Mouse (Mus musculus): ENCODE data around the gene Tjp1.

The Tjp1 gene

GRCm38 (mm10) chr7:65527071-65528007, at the start of gene Tjp1:
Gene Tjp1, minus strand, starts transcription at chr7:65527781.
- peak; percentile 49 for DNase-seq (ENCODE audit: low read depth, low spot score)

DNA sequence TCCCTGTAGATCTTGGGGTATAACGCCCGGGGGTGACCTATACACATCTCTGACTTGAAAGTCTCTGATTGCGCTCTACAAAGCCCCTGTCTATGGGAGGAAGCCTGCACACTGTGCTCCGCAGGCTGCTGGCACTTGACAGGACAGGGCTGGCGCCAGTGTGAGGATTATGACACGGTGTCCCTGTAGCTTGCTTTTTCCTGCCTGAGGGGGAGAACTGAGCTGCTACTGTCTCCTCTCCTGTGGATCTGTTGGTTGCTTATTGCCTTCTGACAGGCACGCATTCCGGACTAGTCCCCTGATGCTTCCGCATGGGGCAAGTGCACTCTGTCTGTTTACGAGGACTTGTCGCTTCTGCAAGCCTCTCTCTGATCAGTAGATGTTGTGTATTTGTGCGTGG, 49.5 kb upstream of the Tjp1 start:
- peak; percentile 37 for DNase-seq (ENCODE audit: low read depth, low spot score)

- DNase-seq (ENCODE audit: low read depth, low spot score) = no peak
Observed at GRCm38 (mm10) chr7:65572731-65573130, 45.1 kb upstream of the Tjp1 start.

GRCm38 (mm10) chr7:65570691-65571090, 43.1 kb upstream of the Tjp1 start:
- no peak for DNase-seq (ENCODE audit: low read depth, low spot score)

GRCm38 (mm10) chr7:65555996-65556395, 28.4 kb upstream of the Tjp1 start:
- peak; percentile 8 for DNase-seq (ENCODE audit: low read depth, low spot score)

DNA sequence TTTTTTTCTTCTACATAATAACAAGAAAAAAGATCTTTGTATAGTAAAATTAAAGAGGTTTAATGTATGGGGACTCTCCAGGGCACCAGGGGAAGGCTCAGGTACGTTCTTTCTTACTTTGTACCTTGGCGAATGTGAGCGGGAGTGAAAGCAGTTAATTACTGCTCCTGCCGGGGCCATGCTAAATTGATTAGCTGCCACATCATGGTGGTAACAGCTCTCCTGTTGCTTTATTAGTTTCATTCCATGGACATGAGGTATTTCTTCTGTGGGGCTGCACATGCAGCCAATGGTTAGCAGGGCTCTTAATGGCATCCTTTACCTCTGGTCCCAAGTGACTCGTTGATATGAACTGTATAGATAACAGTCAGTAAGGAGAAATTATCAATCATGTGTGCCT, 18.2 kb upstream of the Tjp1 start:
- DNase-seq (ENCODE audit: low read depth, low spot score) = peak; percentile 30

- DNase-seq (ENCODE audit: low read depth, low spot score) = peak; percentile 54
Observed at GRCm38 (mm10) chr7:65532689-65533088, 5.1 kb upstream of the Tjp1 start.

DNA sequence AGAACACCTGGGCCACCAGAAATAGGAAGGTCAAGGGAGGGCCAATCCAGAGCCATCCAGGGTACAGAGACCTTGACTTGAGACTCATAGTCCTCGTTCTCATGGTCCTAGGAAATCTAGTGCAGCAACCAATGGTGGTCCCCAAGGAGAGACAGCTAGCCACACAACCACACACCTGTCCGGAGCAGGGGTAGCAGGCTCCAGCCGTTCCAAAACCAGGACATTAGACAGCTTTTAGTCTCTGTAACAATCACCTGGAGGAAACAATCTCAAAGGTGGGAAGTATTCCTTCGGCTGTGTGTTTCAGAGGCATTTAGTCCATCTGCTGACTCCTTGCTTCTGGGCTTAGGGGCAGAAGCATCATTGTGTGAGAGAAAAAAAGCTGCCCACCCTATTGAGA, 4.5 kb downstream of the Tjp1 start:
- no peak for DNase-seq (ENCODE audit: low read depth, low spot score)

DNA sequence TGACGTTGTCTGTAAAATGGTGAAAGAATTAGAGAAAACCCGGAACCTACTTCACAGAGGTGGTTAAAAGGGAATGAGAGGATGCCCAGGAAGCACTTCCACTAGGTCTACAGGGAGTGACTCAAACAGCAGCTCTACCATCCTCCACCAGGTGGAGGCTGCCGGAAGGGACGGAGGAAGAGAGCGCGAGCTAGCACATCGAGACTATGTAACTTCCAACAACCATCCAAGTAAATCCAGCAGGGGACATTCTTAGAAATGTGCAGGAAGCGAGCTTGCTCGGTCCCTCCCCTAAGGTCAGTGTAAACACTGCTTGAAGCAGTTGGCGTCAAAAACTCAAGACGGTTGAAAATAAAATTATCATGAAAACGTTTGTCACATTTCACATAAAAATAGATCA, 5.1 kb downstream of the Tjp1 start:
- DNase-seq (ENCODE audit: low read depth, low spot score) = no peak

DNA sequence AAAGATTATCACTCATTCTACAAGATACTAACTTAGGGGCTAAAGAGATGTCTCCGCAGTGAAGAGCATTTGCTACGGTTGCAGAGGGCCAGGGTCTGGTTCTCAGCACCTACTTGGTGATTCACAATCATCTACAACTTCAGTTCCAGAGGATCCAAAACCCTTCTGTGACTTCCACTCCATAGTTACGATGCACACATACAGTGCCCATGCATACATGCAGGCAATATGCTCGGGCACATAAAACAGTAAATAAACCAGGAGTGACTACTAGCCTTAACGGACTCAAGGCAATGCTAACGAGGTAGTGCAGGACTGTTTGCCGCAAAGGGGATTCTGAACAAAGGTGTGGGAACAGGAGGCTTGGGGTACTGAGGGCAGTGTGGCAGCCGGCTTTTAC, 7.0 kb downstream of the Tjp1 start:
- DNase-seq (ENCODE audit: low read depth, low spot score) = no peak

DNA sequence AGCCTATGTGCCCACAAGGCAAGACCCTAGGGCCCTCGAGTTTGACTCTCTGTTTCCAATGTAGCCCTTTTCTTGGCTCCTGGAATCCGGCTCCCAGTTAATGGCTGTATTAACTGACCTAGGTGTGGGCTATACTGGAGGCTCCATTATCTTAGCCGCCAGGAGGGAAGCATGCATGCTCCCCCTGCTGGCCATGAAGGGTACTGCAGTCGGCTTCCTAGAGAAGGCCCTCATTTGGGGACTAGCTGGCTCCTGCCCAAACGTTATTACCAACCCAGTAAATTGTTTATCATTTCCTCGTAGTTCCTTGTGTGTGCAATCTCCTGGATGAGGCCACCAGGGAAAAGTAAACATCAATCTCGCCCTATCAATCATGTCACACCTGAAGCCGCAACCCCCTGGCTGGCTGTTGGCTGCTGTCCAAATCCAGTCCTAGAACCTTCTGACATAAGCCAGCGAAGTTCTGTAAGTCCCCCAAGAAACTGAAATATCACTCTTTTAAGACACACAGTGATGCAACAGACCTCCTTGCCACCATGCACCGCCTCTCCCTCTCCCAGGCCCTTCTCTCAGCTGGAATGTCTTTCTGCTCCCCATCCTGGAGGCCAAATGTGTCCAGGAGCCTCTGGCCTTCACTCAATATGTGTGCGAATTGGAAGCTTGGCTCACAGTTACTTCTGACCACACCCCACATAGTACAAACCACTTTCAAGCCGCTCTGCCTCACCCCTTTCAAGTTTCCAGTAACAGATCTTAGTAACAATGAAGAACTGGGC, 7.6 kb downstream of the Tjp1 start:
- DNase-seq (ENCODE audit: low read depth, low spot score) = peak; percentile 82

DNA sequence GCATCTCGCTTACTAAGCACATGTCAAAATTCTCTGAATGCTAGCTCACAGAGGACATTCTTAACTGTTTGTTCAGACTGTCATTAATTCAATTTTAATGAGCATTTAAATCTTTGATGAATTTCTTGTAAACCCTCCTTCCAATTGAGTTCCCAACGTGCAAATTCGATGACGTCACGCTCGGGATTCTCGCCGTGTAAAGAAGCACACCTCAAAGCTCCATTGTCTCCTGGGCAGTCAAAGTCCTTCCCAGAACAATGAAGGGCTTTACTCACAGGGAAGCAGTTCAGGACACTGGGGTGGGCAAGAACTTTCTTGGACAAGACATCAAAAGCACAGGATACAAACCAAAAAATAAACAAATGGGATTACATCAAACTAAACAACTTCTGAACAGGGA, 10.7 kb downstream of the Tjp1 start:
- DNase-seq (ENCODE audit: low read depth, low spot score) = no peak

GRCm38 (mm10) chr7:65513451-65514179, 14.0 kb downstream of the Tjp1 start:
- DNase-seq (ENCODE audit: low read depth, low spot score) = peak; percentile 74

DNA sequence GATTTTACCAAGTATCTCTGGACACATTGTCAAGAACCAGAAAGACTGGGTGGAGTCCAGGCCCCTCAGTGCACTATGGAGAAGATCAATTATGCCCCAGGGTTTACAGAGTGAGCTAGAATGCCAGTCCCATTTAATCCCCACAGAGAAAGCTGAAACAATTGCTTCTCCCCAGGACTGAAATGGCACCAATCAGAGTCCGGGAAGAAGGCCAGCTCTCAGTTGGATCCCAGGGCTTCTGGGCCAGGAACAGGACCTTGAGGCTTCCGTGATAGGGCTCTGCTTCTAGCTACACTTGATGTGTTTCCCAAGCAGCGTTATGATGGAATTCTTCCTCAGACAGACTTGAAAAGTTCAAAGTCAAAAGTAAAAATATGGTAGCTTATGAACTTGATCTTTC, 18.2 kb downstream of the Tjp1 start:
- no peak for DNase-seq (ENCODE audit: low read depth, low spot score)

GRCm38 (mm10) chr7:65507341-65507740, 20.2 kb downstream of the Tjp1 start:
- no peak for DNase-seq (ENCODE audit: low read depth, low spot score)

GRCm38 (mm10) chr7:65502486-65503322, 24.9 kb downstream of the Tjp1 start:
- DNase-seq (ENCODE audit: low read depth, low spot score) = no peak

- no peak for DNase-seq (ENCODE audit: low read depth, low spot score)
Observed at GRCm38 (mm10) chr7:65500746-65501145, 26.8 kb downstream of the Tjp1 start.

DNA sequence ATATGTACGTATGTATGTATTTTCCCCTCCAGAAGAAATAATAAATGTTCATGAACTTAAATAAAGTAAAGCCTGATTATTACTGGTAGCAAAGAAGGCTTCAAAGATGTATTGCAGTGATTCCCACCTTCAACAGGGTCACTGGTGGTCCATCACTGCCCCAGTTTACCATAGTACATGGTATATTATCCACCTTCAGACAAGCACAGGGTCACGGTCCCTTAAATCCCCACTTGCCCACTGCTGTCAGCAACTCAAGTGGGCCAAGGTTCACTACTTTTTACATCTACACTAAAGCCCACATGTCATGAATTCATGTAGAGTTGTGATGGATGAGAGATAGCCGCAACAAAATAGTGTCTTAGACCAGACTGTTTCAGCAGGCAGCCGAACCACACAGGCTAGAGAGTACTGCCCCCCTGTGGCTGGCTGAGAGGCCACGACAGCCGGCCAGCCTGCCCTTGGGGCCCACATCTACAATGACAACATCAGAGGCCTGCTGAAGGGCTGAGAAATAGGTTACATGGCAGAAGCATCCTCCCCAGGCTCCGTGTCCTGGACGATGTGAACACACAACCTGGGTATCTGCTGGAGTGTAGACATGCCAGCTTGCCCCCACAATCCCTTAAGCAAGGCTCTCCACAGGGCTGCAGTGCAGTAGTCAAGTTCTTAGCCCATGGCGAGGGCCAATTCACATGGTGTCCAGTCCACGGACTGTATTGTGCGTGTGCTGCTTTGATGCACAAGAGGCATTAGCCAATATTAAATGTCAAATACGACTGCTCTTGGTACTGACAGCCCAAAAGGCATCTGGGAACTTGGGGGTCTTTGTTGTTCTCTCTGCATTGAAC, 29.6 kb downstream of the Tjp1 start:
- peak; percentile 61 for DNase-seq (ENCODE audit: low read depth, low spot score)

DNA sequence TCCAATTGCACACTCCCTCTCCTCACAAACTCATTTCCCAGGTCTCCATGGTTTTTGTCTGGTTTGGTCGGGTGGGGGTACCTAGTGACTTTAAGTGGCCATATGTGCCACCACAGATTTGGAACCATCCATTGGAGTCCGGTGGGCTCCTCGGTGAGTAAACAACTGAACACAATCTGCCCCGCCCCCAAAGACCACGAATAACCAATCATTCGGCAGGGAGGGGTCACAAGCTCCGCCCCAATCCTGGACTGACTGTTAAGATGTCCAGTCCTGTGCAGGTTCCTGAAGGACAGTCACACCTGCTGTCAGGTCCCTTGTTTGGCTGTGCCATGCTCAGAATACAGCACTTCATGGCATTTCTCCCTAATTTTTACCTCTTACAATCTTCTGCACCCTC, 37.1 kb downstream of the Tjp1 start:
- no peak for DNase-seq (ENCODE audit: low read depth, low spot score)

- no peak for DNase-seq (ENCODE audit: low read depth, low spot score)
Observed at GRCm38 (mm10) chr7:65489742-65490141, 37.8 kb downstream of the Tjp1 start.
